Mouse (Mus musculus): Measurements from ENCODE around the gene Cpm.
A peak's percentile ranks its signal among the peaks of the same experiment; 100 is the strongest.
"Not testable (repeated sequence)": the region's sequence is repeated elsewhere in the genome, so short reads cannot be mapped to it uniquely, and the experiment has no call there.

Gene Cpm

GRCm38 (mm10) chr10:117701034-117701829, 71.9 kb downstream of the Cpm start:
- DNase-seq (ENCODE audit: low spot score in 2 of 2): no peak

GRCm38 (mm10) chr10:117702024-117702833, 72.9 kb downstream of the Cpm start:
- DNase-seq (ENCODE audit: low spot score in 2 of 2): no peak

- DNase-seq (ENCODE audit: low spot score in 2 of 2): no peak
Measured at GRCm38 (mm10) chr10:117703506-117703905, 74.2 kb downstream of the Cpm start.

- DNase-seq (ENCODE audit: low spot score in 2 of 2): not testable (repeated sequence)
Measured at GRCm38 (mm10) chr10:117704314-117704963, 75.1 kb downstream of the Cpm start.

- no peak for DNase-seq (ENCODE audit: low spot score in 2 of 2)
Measured at GRCm38 (mm10) chr10:117704964-117705335, 75.7 kb downstream of the Cpm start.

GRCm38 (mm10) chr10:117705806-117706205, 76.5 kb downstream of the Cpm start:
- DNase-seq (ENCODE audit: low spot score in 2 of 2): no peak

GRCm38 (mm10) chr10:117706440-117706839, 77.1 kb downstream of the Cpm start:
- no peak for DNase-seq (ENCODE audit: low spot score in 2 of 2)

- DNase-seq (ENCODE audit: low spot score in 2 of 2): no peak
Measured at GRCm38 (mm10) chr10:117707114-117707838, 78.0 kb downstream of the Cpm start.

GRCm38 (mm10) chr10:117708376-117708775, 79.1 kb downstream of the Cpm start:
- no peak for DNase-seq (ENCODE audit: low spot score in 2 of 2)

GRCm38 (mm10) chr10:117708856-117709255, 79.6 kb downstream of the Cpm start:
- no peak for DNase-seq (ENCODE audit: low spot score in 2 of 2)

GRCm38 (mm10) chr10:117709326-117709830, 80.1 kb downstream of the Cpm start:
- no peak for DNase-seq (ENCODE audit: low spot score in 2 of 2)

- DNase-seq (ENCODE audit: low spot score in 2 of 2): peak; percentile 68 to 72
Measured at GRCm38 (mm10) chr10:117709930-117710603, 80.8 kb downstream of the Cpm start.

- DNase-seq (ENCODE audit: low spot score in 2 of 2): peak; percentile 93 to 95
Measured at GRCm38 (mm10) chr10:117710604-117711141, 81.4 kb downstream of the Cpm start, which contains the start of gene Mdm2. Mdm2 (minus strand) TSS chr10:117710758.

GRCm38 (mm10) chr10:117711408-117711807, 82.1 kb downstream of the Cpm start:
- DNase-seq (ENCODE audit: low spot score in 2 of 2): no peak

GRCm38 (mm10) chr10:117712191-117712754, 83.0 kb downstream of the Cpm start:
- no peak for DNase-seq (ENCODE audit: low spot score in 2 of 2)

GRCm38 (mm10) chr10:117712871-117713270, 83.6 kb downstream of the Cpm start:
- DNase-seq (ENCODE audit: low spot score in 2 of 2): no peak

GRCm38 (mm10) chr10:117713466-117713865, 84.2 kb downstream of the Cpm start:
- no peak for DNase-seq (ENCODE audit: low spot score in 2 of 2)

- no peak for DNase-seq (ENCODE audit: low spot score in 2 of 2)
Measured at GRCm38 (mm10) chr10:117714048-117714545, 84.8 kb downstream of the Cpm start.

- DNase-seq (ENCODE audit: low spot score in 2 of 2): no peak
Measured at GRCm38 (mm10) chr10:117714928-117715500, 85.7 kb downstream of the Cpm start.

- not testable (repeated sequence) for DNase-seq (ENCODE audit: low spot score in 2 of 2)
Measured at GRCm38 (mm10) chr10:117715654-117716053, 86.4 kb downstream of the Cpm start.
